Mouse (Mus musculus) CD4-positive naive resting alpha-beta T cell, adult 57 days (primary cell): ENCODE results near the gene Xrcc4. TPM values are rescaled to one million over a fixed set of nuclear protein-coding genes. Genes with fewer than 3 reads are reported as not detected.

ENCODE experiments used
- total RNA-seq: library from RNA; stranded (reverse); gene quantifications from one replicate; pipeline ENCODE4 v1.2.4, GENCODE M21; 2023

Xrcc4 gene
- 23.5 TPM for total RNA-seq

GRCm38 (mm10) chr13:90088962-90089824 lies at the start of gene Xrcc4, which contains the start of gene Tmem167:
Xrcc4 (minus strand) TSS chr13:90089608.
Tmem167 (plus strand) TSS chr13:90089123.

DNA sequence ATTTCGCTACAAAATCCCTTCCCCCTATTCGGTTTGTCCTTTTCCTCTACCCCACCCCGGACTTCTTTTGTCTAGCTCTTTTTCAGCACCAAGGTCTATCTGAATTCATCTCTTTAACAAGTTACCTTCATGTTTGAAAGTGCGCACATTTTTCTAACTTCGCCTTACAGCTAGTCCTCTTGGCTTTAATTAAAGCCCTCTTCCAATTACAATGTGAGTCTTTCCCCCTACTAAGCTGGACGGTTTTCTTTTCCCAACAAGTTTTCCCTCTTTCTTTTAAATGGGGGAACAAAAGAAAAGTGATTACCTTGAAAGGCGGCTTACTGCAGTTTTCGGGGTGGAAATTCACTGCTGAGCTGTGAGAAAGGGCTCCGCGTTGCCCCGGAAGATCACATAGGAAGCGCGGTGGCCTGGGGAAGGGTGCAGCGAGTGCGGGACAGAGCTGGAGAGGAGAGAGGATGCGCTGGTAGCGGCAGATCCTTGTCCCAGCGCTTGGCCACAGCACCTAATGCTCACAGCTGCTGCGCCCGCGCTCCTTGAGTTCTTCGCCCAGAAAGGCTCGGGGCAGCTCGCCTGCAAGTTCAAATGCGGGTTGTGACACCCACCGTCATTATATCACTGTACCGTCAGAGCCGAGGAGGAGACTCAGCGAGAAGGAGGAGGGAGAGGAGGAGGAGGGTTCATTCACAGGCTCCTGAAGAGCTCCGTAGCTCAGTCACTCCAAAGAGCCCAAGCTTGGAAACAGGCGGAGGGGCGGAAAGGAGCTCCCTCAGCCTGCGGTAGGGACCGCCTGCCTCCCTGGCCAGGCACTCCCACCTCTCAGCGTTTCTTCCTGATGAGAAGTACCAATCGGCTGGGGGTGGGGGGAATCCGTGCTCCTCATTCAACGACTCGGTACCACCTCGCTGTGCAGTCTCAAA lies 347.4 kb downstream of the Xrcc4 start, which contains the start of gene Vcan:
Gene Vcan (minus strand): TSS at position 744 of the 920 bp plus-strand sequence.

Other genes with a start within 250 kb of the Xrcc4 start
- gene Tmem167, start 485 bp downstream of the Xrcc4 start, total RNA-seq, result 16.4 TPM